Mouse (Mus musculus) forebrain, embryonic 13.5 days (tissue): ENCODE measurements around the gene Wdr26. TPM values are rescaled to one million over a fixed set of nuclear protein-coding genes. Genes with fewer than 3 reads are reported as not detected.
A peak's percentile ranks its signal among the peaks of the same experiment; 100 is the strongest.

Experiments
- ATAC-seq: fragments of 200-750 bp; cut with Nextera tagmentation; 2 replicates; pipeline ENCODE4 v1.8.0; 2017
- H3K27ac ChIP-seq: fragments of 300-500 bp; sonication (generic); 2 replicates; pipeline ENCODE4 v1.5.1; 2015; ENCODE audit warnings: inconsistent platforms, mild to moderate bottlenecking, moderate library complexity
- H3K27me3 ChIP-seq: fragments of 300-500 bp; sonication (generic); 2 replicates; pipeline ENCODE4 v1.6.1; 2015; ENCODE audit warnings: mild to moderate bottlenecking, inconsistent platforms
- H3K36me3 ChIP-seq: fragments of 300-500 bp; sonication (generic); 2 replicates; pipeline ENCODE4 v1.6.1; 2015; ENCODE audit warnings: mild to moderate bottlenecking, inconsistent platforms; ENCODE audit not compliant: poor library complexity, severe bottlenecking
- H3K4me1 ChIP-seq: fragments of 300-500 bp; sonication (generic); 2 replicates; pipeline ENCODE4 v1.6.1; 2015; ENCODE audit warnings: inconsistent platforms
- H3K4me2 ChIP-seq: fragments of 300-500 bp; sonication (generic); 2 replicates; pipeline ENCODE4 v1.6.1; 2015; ENCODE audit warnings: inconsistent platforms, mild to moderate bottlenecking, moderate library complexity
- H3K4me3 ChIP-seq: fragments of 300-500 bp; sonication (generic); 2 replicates; pipeline ENCODE4 v1.5.1; 2015; ENCODE audit warnings: mild to moderate bottlenecking, inconsistent platforms
- H3K9ac ChIP-seq: fragments of 300-500 bp; sonication (generic); 2 replicates; pipeline ENCODE4 v1.6.1; 2015; ENCODE audit warnings: mild to moderate bottlenecking, inconsistent platforms
- H3K9me3 ChIP-seq: fragments of 300-500 bp; sonication (generic); replicated peaks from 2 replicates; pipeline ENCODE4 v1.6.1; 2016; ENCODE audit warnings: inconsistent platforms
- WGBS: fragments of 180-500 bp; shearing (Covaris S2); methylation state at CpG from one replicate; pipeline ENCODE4 v1.1.7; 2015; 5-methylcytosine and 5-hydroxymethylcytosine counted together
- polyA plus RNA-seq: library from polyadenylated mRNA; unstranded; fragments of >200 nt; fragmentation: Nextera tagmentation; extraction: Ambion mirVana; gene quantifications from 2 replicates; pipeline ENCODE4 v1.2.1, GENCODE M21; 2015

Gene Wdr26
- polyA plus RNA-seq, 1 experiment from 2014 or later, result 45.2 TPM

DNA sequence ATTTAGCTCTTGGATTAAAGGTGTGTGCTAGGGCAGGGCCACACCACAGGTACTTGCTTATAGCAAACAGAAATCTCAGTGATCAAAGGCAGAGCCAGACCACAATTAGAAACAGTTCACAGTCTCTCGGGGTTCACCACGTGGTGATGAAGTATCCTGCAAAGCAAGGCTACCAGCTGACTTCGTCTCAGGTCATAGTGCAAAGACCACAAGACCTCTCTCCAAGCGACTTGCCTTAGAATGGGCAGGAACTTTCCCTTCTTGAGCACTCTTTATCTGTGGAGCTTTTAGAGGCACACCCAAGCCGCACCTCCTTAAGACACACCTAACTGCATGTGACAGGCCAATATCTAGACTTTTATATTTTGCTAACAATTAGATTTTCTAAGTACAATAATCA, 63.3 kb downstream of the Wdr26 start:
- Histone ChIP-seq H3K9ac (0 out of 2 replicates have a peak overlapping the region, but pooled peaks have one; percentile 26), H3K4me1 (peaks cover 44% of the 10 kb centered on the region), H3K27ac (no peak overlapping the region), H3K4me3 (no peak overlapping the region), H3K36me3 (no peaks in the 10 kb centered on the region), H3K9me3 (no peaks in the 10 kb centered on the region), H3K27me3 (no peaks in the 10 kb centered on the region), H3K4me2 (no peak overlapping the region)
- ATAC-seq, result no peak
- WGBS, result 73% methylated on average over 5 of the region's 5 CpGs

DNA sequence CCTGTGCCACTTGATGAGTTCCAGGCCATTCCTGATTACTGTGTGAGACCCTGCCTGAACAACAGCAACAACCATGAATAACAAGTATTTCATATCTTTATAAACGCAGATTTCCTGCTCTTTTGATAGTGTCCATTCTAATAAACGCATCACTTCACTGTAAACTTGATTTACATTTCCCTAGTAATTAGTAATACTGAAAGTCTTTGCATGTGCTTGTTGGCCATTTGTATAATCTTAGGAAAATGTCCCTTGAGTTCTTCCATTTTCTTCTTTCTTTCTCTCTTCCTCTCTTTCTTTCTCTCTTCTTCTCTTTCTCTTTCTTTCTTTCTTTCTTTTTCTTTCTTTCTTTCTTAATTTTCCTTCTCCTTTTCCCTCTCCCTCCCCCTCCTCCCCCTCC, 65.6 kb downstream of the Wdr26 start:
- Histone ChIP-seq H3K9me3 (no peaks in the 10 kb centered on the region), H3K4me2 (no peak overlapping the region), H3K4me3 (no peak overlapping the region), H3K36me3 (peaks cover 6% of the 10 kb centered on the region), H3K4me1 (peaks cover 38% of the 10 kb centered on the region), H3K9ac (no peak overlapping the region), H3K27me3 (no peaks in the 10 kb centered on the region), H3K27ac (no peak overlapping the region)
- no peak for ATAC-seq
- WGBS, result 87% methylated on average over 2 of the region's 2 CpGs

DNA sequence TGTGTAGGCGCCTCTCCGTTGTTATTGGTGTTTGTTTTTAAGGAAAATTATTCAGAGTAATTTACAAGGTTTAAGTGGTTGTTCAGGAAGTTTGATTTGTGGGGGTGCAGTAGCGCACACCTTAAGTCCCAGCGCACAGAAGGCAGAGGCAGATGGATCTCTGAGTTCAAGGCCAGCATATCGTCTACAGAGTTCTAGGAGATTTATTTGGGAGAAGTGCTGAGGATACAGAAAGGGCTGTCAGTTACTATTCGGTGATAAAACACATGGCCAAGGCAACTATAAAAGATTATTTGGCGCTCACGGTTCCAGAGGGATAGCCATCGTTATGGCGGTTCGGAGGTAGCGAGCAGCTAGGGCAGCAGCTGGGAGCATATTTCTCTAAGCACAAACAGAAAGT, 66.8 kb downstream of the Wdr26 start:
- Histone ChIP-seq H3K4me1 (peaks cover 38% of the 10 kb centered on the region), H3K4me2 (peak overlapping the region; percentile 74), H3K4me3 (peak overlapping the region; percentile 62), H3K36me3 (peaks cover 18% of the 10 kb centered on the region), H3K27me3 (no peaks in the 10 kb centered on the region), H3K9ac (peak overlapping the region; percentile 69), H3K27ac (no peak overlapping the region), H3K9me3 (no peaks in the 10 kb centered on the region)
- ATAC-seq, result no peak
- 14% methylated on average over 12 of the region's 12 CpGs for WGBS

DNA sequence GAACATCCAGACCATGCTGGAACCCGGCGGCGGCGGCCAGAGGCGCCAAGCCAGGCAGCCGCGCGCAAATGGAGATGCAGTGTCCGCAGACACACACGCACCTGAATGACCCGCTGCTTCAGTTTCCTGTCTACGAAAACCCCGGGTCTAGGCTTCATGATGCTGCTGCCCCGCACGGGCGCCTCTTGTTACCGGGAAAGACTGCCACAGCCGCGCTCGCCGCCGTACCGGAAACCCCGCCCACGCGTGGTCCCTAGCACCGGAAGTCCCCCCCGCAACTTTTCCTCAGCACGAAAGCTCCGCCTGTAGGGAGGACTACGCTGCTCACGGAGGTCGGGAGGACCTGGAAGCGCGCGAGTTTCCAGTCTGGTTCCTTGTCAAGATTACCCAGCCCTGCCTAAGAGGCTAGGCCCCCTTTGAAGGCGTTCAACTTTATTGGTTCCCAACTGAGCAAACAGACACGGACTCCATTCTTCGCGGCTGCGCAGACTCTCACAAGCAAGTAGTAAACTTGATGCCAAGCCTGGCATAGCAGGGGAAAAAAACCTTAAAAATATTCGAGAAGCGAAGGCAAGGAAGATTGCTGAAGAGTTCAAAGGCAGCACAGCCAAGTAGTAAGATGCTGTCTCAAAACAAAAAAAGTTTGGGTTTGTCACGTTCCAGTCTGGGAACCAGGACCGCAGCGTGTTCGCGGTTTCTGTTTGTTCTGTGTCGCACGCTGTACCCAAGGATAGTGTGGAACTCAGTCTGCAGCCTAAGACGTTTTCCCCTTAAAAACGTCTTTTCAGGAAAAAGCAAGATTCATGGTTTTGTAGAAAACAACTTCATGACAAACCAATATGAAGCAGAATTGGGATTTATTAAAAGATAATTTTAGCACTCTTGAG, 67.6 kb downstream of the Wdr26 start, which contains the start of the genes Nvl and Cnih4:
Gene Nvl (minus strand): TSS at position 255 of the 887 bp plus-strand sequence.
Gene Cnih4 (plus strand): TSS at position 744 of the 887 bp plus-strand sequence.
- WGBS, result under 1% methylated on average over 52 of the region's 52 CpGs

DNA sequence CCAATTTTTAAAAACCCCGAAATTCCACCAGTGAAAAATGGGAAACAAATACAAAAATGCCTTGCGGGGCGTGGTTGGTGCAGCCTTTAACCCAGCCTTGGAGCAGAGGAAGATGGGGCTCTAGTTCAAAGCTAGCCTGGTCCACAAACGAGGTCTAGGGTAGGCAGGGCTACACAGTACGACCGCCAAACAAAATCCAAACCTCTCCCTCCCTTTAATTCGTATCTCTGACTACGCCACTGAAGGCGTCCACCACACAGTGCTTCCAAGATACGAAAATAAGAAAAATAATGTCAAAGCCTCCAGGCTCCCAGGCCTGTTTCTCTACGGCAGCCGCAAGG, 68.2 kb downstream of the Wdr26 start:
- H3K27me3 ChIP-seq, result no peaks in the 10 kb centered on the region
- under 1% methylated on average over 12 of the region's 12 CpGs for WGBS
- ATAC-seq, result peak; percentile 52
- H3K4me1 ChIP-seq, result peaks cover 37% of the 10 kb centered on the region
- H3K9me3 ChIP-seq, result no peaks in the 10 kb centered on the region
- H3K4me3 ChIP-seq, result peak overlapping the region; percentile 62
- H3K27ac ChIP-seq, result peak overlapping the region; percentile 76; the same call in 1 of the 2 replicates
- H3K9ac ChIP-seq, result peak overlapping the region; percentile 69
- peak overlapping the region; percentile 74 for H3K4me2 ChIP-seq
- peaks cover 29% of the 10 kb centered on the region for H3K36me3 ChIP-seq

More for the DNA sequence above, 67.6 kb downstream of the Wdr26 start, which contains the start of the genes Nvl and Cnih4:
- peak within 1 kb of the TSS; percentile 74 for H3K4me2 ChIP-seq
- H3K9me3 ChIP-seq, result no peaks in the 10 kb centered on the region
- H3K27me3 ChIP-seq, result no peaks in the 10 kb centered on the region
- peak within 1 kb of the TSS; percentile 69 for H3K9ac ChIP-seq
- H3K4me1 ChIP-seq, result peaks cover 38% of the 10 kb centered on the region
- H3K27ac ChIP-seq, result peak within 1 kb of the TSS; percentile 76
- H3K36me3 ChIP-seq, result peaks cover 25% of the 10 kb centered on the region
- H3K4me3 ChIP-seq, result peak within 1 kb of the TSS; percentile 62
- ATAC-seq, result peak; percentile 100

DNA sequence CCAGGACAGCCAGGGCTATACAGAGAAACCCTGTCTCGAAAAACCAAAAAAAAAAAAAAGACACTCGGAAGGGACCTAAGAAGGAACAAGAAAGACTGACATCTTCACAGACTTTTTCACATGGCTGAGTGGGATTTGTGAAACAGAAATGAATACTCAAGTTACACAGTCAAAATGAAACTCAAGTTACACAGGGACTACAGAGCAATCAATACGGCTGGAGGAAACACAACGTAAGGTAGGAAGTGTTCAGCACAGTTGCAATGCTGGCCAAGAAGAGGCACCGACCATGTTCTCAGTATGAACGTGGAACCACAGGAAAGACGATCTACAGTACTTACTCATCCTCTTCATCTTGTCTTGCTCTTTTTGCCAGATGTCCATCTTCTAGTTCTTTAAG, 73.1 kb downstream of the Wdr26 start:
- Histone ChIP-seq H3K9me3 (no peaks in the 10 kb centered on the region), H3K9ac (no peak overlapping the region), H3K4me1 (peaks cover 12% of the 10 kb centered on the region), H3K27ac (no peak overlapping the region), H3K36me3 (peaks cover 67% of the 10 kb centered on the region), H3K4me3 (no peak overlapping the region), H3K27me3 (no peaks in the 10 kb centered on the region), H3K4me2 (no peak overlapping the region)
- no peak for ATAC-seq
- WGBS, result 93% methylated on average over 7 of the region's 7 CpGs

DNA sequence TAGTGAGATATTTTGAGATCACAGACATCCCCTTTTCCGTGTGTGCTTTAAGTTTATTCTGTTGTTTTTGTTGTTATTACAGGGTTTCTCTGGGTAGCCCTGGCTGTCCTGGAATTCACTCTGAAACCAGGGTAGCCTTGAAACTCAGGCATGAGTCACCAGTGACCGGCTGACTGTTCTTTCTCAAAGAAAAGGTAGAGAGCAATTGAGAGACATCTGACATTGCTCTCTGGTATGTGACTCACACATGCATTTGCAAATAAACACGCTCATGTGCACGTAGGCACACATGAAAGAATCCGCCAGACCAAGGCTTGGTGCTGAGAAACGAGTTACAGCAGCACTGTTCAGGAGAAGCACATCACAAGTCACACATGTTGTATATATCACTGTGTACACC, 79.9 kb downstream of the Wdr26 start:
- 94% methylated on average over 6 of the region's 6 CpGs for WGBS

DNA sequence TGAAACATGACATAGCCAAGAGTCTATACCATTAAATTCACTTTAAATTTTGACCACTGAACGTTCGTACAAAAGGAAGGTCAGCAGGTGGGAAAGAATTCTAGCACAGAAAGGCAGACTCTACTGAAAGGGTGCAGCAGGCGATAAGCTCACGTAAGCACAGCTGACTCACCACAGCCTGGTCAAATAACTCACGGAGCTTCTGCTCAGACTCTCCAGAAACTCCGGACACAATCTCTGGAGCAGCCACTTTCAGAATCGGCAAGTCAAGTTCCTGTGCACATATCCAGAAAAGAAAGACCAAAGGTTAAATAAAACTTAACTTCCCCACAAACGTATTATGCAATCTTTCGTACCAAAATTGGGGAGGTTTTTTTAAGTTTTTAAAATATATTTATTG, 85.0 kb downstream of the Wdr26 start:
- Histone ChIP-seq H3K4me3 (no peak overlapping the region), H3K27me3 (no peaks in the 10 kb centered on the region), H3K36me3 (peaks cover 85% of the 10 kb centered on the region), H3K27ac (no peak overlapping the region), H3K4me1 (no peaks in the 10 kb centered on the region), H3K9me3 (no peaks in the 10 kb centered on the region), H3K4me2 (no peak overlapping the region), H3K9ac (no peak overlapping the region)
- no peak for ATAC-seq
- 91% methylated on average over 9 of the region's 9 CpGs for WGBS

More for the DNA sequence above, 79.9 kb downstream of the Wdr26 start:
- no peak overlapping the region for H3K27ac ChIP-seq
- no peaks in the 10 kb centered on the region for H3K9me3 ChIP-seq
- H3K27me3 ChIP-seq, result no peaks in the 10 kb centered on the region
- H3K4me3 ChIP-seq, result no peak overlapping the region
- H3K4me2 ChIP-seq, result no peak overlapping the region
- no peaks in the 10 kb centered on the region for H3K4me1 ChIP-seq
- no peak for ATAC-seq
- H3K9ac ChIP-seq, result no peak overlapping the region
- H3K36me3 ChIP-seq, result peaks cover 84% of the 10 kb centered on the region

DNA sequence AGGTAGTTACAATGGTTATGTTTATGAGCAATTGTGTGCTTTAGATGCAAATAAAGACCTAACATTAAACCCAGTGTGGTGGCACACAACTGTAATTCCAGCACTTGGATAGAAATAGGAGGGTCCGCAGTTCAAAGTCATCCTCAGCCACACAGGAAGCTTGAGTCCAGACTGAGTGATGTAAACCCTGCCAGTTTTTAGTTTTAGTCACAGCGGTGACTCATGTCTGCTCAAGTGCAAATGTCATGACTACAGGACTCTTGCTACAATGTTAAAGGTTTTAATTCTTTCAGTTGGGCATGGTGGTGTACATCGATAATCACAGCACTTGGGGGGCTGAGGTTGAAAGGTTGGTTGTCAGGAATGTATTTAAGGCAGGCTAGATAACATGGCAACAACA, 85.9 kb downstream of the Wdr26 start:
- 96% methylated on average over 3 of the region's 3 CpGs for WGBS
- Histone ChIP-seq H3K9ac (no peak overlapping the region), H3K9me3 (no peaks in the 10 kb centered on the region), H3K4me3 (no peak overlapping the region), H3K36me3 (peaks cover 89% of the 10 kb centered on the region), H3K4me2 (no peak overlapping the region), H3K27ac (no peak overlapping the region), H3K4me1 (no peaks in the 10 kb centered on the region), H3K27me3 (no peaks in the 10 kb centered on the region)
- ATAC-seq, result no peak

DNA sequence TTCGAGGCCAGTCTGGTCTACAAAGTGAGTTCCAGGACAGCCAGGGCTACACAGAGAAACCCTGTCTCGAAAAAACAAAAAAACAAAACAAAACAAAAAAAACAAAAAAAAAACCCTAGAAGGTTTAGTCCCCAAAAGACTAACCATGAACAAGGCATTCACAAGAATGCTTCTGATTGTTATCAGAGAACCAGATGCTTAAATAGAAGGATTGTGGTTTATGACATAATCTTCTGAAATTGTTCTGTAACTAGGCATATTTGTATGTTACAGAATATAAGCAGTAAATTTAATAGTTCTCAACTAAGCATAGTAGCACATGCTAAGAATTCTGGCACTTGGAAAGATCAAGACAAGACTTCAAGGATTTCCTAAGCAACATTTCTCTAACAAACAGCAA, 87.7 kb downstream of the Wdr26 start:
- ATAC-seq, result no peak
- Histone ChIP-seq H3K9me3 (no peaks in the 10 kb centered on the region), H3K4me3 (no peak overlapping the region), H3K36me3 (peaks cover 87% of the 10 kb centered on the region), H3K4me2 (no peak overlapping the region), H3K9ac (no peak overlapping the region), H3K4me1 (no peaks in the 10 kb centered on the region), H3K27ac (no peak overlapping the region), H3K27me3 (no peaks in the 10 kb centered on the region)
- WGBS, result 96% methylated on average over 2 of the region's 2 CpGs
